Mouse (Mus musculus): ENCODE results near the gene Cyp3a41a. TPM values are rescaled to one million over a fixed set of nuclear protein-coding genes. Genes with fewer than 3 reads are reported as not detected.

Gene Cyp3a41a
- polyA plus RNA-seq (2012; rRNA removed): 0.12 TPM in 1 of 2 replicates, not detected in the other

DNA sequence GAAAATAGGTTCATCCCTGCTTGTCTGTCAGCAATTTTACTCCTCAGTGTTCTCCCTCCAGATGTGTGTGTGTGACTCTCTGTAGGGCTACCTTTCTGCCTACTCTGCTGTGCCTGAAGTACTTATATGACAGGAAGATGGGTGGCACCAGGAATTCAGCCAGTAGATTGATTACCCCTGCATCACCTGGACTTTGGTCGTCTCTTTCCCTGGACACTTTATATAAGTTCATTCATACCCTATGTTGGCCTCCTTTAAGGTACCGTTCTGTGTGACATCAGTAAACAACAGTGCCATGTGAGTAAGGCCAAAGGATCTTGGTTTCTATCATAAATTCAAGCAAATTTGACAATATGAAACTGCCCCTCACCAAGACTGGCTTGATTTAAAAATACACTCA is at the start of gene Cyp3a41a:
TSS of gene Cyp3a41a (minus strand) at position 101 of the 400 bp plus-strand sequence.

Other genes starting within 250 kb of the Cyp3a41a start
- not detected in 2 replicates for gene Cyp3a41b, start 135.4 kb downstream of the Cyp3a41a start, polyA plus RNA-seq (2012; rRNA removed)
- not detected in 2 replicates for gene Cyp3a44, start 85.7 kb upstream of the Cyp3a41a start, polyA plus RNA-seq (2012; rRNA removed)
- gene Cyp3a11, start 159.8 kb upstream of the Cyp3a41a start, polyA plus RNA-seq (2012; rRNA removed): 0.07 TPM in 1 of 2 replicates, not detected in the other